Mouse (Mus musculus) intestine, embryonic 16.5 days (tissue): Measurements from ENCODE around the gene Aff3. TPM values are rescaled to one million over a fixed set of nuclear protein-coding genes. Genes with fewer than 3 reads are reported as not detected.

Experiments used
- ATAC-seq: fragments of 200-750 bp; cut with Nextera tagmentation; 2 replicates; pipeline ENCODE4 v1.8.0; 2017; ENCODE audit warnings: moderate TSS enrichment, moderate library complexity
- H3K27ac ChIP-seq: fragments of 300-500 bp; sonication (generic); 2 replicates; pipeline ENCODE4 v1.5.1; 2014; ENCODE audit warnings: mild to moderate bottlenecking, low read length
- H3K27me3 ChIP-seq: fragments of 300-500 bp; sonication (generic); replicated peaks from 2 replicates; pipeline ENCODE4 v1.6.1; 2014; ENCODE audit warnings: low read length, control low read depth, mixed read lengths; ENCODE audit not compliant: control insufficient read depth, insufficient read depth
- H3K36me3 ChIP-seq: fragments of 300-500 bp; sonication (generic); 2 replicates; pipeline ENCODE4 v1.6.1; 2014; ENCODE audit warnings: low read length, control low read depth; ENCODE audit not compliant: control insufficient read depth, insufficient read depth
- H3K4me1 ChIP-seq: fragments of 300-500 bp; sonication (generic); 2 replicates; pipeline ENCODE4 v1.6.1; 2014; ENCODE audit warnings: low read length, control low read depth, mixed read lengths; ENCODE audit not compliant: control insufficient read depth, insufficient read depth
- H3K4me2 ChIP-seq: fragments of 300-500 bp; sonication (generic); 2 replicates; pipeline ENCODE4 v1.6.1; 2014; ENCODE audit warnings: low read depth, low read length, control low read depth
- H3K4me3 ChIP-seq: fragments of 300-500 bp; sonication (generic); 2 replicates; pipeline ENCODE4 v1.5.1; 2014; ENCODE audit warnings: mild to moderate bottlenecking, low read length
- H3K9ac ChIP-seq: fragments of 300-500 bp; sonication (generic); 2 replicates; pipeline ENCODE4 v1.6.1; 2014; ENCODE audit warnings: low read depth, low read length
- H3K9me3 ChIP-seq: fragments of 300-500 bp; sonication (generic); 2 replicates; pipeline ENCODE4 v1.6.1; 2016; ENCODE audit warnings: low read length, control low read depth; ENCODE audit not compliant: control insufficient read depth
- WGBS: fragments of 180-500 bp; shearing (Covaris S2); extraction: QIAGEN DNeasy Blood & Tissue Kit; methylation state at CpG from one replicate; pipeline ENCODE4 v1.1.7; 2014; 5-methylcytosine and 5-hydroxymethylcytosine counted together
- polyA plus RNA-seq: library from polyadenylated mRNA; unstranded; fragments of >200 nt; fragmentation: Nextera tagmentation; extraction: Ambion mirVana; gene quantifications from 2 replicates; pipeline ENCODE4 v1.2.1, GENCODE M21; 2015

Aff3 gene
- polyA plus RNA-seq, 1 experiment from 2014 or later = 2.1 TPM

GRCm38 (mm10) chr1:38252031-38252765 lies 412.6 kb downstream of the Aff3 start:
- Histone ChIP-seq H3K9me3 (no peaks in the 10 kb centered on the region), H3K27ac (0 out of 2 replicates have a peak overlapping the region, but pooled peaks have one; percentile 23), H3K4me2 (peak overlapping the region; percentile 20; the same call in 1 of the 2 replicates), H3K27me3 (no peaks in the 10 kb centered on the region), H3K4me1 (peaks cover 23% of the 10 kb centered on the region), H3K4me3 (no peak overlapping the region), H3K9ac (no peak overlapping the region), H3K36me3 (no peaks in the 10 kb centered on the region)
- WGBS = 44% methylated on average over 19 of the region's 19 CpGs
- ATAC-seq = peak; percentile 63

GRCm38 (mm10) chr1:38251448-38251847 lies 413.3 kb downstream of the Aff3 start:
- H3K36me3 ChIP-seq = no peaks in the 10 kb centered on the region
- H3K4me1 ChIP-seq = peaks cover 23% of the 10 kb centered on the region
- no peak overlapping the region; the same call in 1 of the 2 replicates for H3K27ac ChIP-seq
- no peak overlapping the region for H3K4me2 ChIP-seq
- H3K27me3 ChIP-seq = no peaks in the 10 kb centered on the region
- H3K9me3 ChIP-seq = no peaks in the 10 kb centered on the region
- peak; percentile 56 for ATAC-seq
- H3K4me3 ChIP-seq = no peak overlapping the region
- no peak overlapping the region for H3K9ac ChIP-seq
- WGBS = 82% methylated on average over 11 of the region's 11 CpGs

- H3K9ac ChIP-seq = no peak overlapping the region
- ATAC-seq = no peak
- H3K4me2 ChIP-seq = no peak overlapping the region
- 92% methylated on average over 3 of the region's 3 CpGs for WGBS
- no peaks in the 10 kb centered on the region for H3K27me3 ChIP-seq
- no peaks in the 10 kb centered on the region for H3K36me3 ChIP-seq
- H3K9me3 ChIP-seq = no peaks in the 10 kb centered on the region
- peaks cover 23% of the 10 kb centered on the region for H3K4me1 ChIP-seq
- H3K4me3 ChIP-seq = no peak overlapping the region
- H3K27ac ChIP-seq = no peak overlapping the region
These were observed 414.5 kb downstream of the Aff3 start for GRCm38 (mm10) chr1:38250246-38250645.

GRCm38 (mm10) chr1:38249561-38249960 lies 415.2 kb downstream of the Aff3 start:
- no peaks in the 10 kb centered on the region for H3K9me3 ChIP-seq
- H3K4me2 ChIP-seq = no peak overlapping the region
- WGBS = 88% methylated on average over 7 of the region's 7 CpGs
- no peak overlapping the region for H3K9ac ChIP-seq
- H3K36me3 ChIP-seq = no peaks in the 10 kb centered on the region
- ATAC-seq = no peak
- H3K27ac ChIP-seq = no peak overlapping the region
- H3K27me3 ChIP-seq = no peaks in the 10 kb centered on the region
- H3K4me1 ChIP-seq = peaks cover 23% of the 10 kb centered on the region
- no peak overlapping the region for H3K4me3 ChIP-seq

- H3K27ac ChIP-seq = no peak overlapping the region
- H3K4me3 ChIP-seq = no peak overlapping the region
- H3K9me3 ChIP-seq = no peaks in the 10 kb centered on the region
- H3K9ac ChIP-seq = no peak overlapping the region
- 33% methylated on average over 9 of the region's 9 CpGs for WGBS
- H3K36me3 ChIP-seq = no peaks in the 10 kb centered on the region
- no peak overlapping the region for H3K4me2 ChIP-seq
- peaks cover 23% of the 10 kb centered on the region for H3K4me1 ChIP-seq
- no peaks in the 10 kb centered on the region for H3K27me3 ChIP-seq
- ATAC-seq = no peak
These were observed 416.7 kb downstream of the Aff3 start for GRCm38 (mm10) chr1:38248027-38248426.

GRCm38 (mm10) chr1:38242559-38242958 lies 422.2 kb downstream of the Aff3 start:
- no peaks in the 10 kb centered on the region for H3K27me3 ChIP-seq
- H3K4me3 ChIP-seq = no peak overlapping the region
- WGBS = 28% methylated on average over 4 of the region's 4 CpGs
- no peak overlapping the region for H3K4me2 ChIP-seq
- peaks cover 16% of the 10 kb centered on the region for H3K4me1 ChIP-seq
- H3K27ac ChIP-seq = no peak overlapping the region
- no peak overlapping the region for H3K9ac ChIP-seq
- H3K36me3 ChIP-seq = no peaks in the 10 kb centered on the region
- peak; percentile 92 for ATAC-seq
- H3K9me3 ChIP-seq = no peaks in the 10 kb centered on the region

GRCm38 (mm10) chr1:38241801-38242200 lies 423.0 kb downstream of the Aff3 start:
- Histone ChIP-seq H3K4me1 (peaks cover 16% of the 10 kb centered on the region), H3K4me3 (no peak overlapping the region), H3K4me2 (no peak overlapping the region), H3K27ac (0 out of 2 replicates have a peak overlapping the region, but pooled peaks have one; percentile 13), H3K9me3 (no peaks in the 10 kb centered on the region), H3K9ac (no peak overlapping the region; the same call in 1 of the 2 replicates), H3K27me3 (no peaks in the 10 kb centered on the region), H3K36me3 (no peaks in the 10 kb centered on the region)
- peak; percentile 15; the same call in 1 of the 2 replicates for ATAC-seq
- WGBS = 55% methylated on average over 4 of the region's 4 CpGs

GRCm38 (mm10) chr1:38241221-38241666 lies 423.5 kb downstream of the Aff3 start:
- Histone ChIP-seq H3K4me3 (no peak overlapping the region), H3K4me2 (no peak overlapping the region), H3K4me1 (peaks cover 16% of the 10 kb centered on the region), H3K36me3 (no peaks in the 10 kb centered on the region), H3K9me3 (no peaks in the 10 kb centered on the region), H3K27ac (no peak overlapping the region), H3K27me3 (no peaks in the 10 kb centered on the region), H3K9ac (no peak overlapping the region)
- no peak for ATAC-seq
- WGBS = 74% methylated on average over 6 of the region's 6 CpGs

- no peak overlapping the region for H3K4me2 ChIP-seq
- peaks cover 16% of the 10 kb centered on the region for H3K4me1 ChIP-seq
- H3K9me3 ChIP-seq = no peaks in the 10 kb centered on the region
- H3K36me3 ChIP-seq = no peaks in the 10 kb centered on the region
- H3K27me3 ChIP-seq = no peaks in the 10 kb centered on the region
- no peak overlapping the region for H3K9ac ChIP-seq
- no peak overlapping the region for H3K4me3 ChIP-seq
- H3K27ac ChIP-seq = no peak overlapping the region
- ATAC-seq = no peak
- WGBS = 83% methylated on average over 9 of the region's 9 CpGs
These were observed 424.1 kb downstream of the Aff3 start for GRCm38 (mm10) chr1:38240438-38241220.
